Mouse (Mus musculus) stomach, embryonic 14.5 days (tissue): Measurements from ENCODE around the gene Cdkl1. TPM values are rescaled to one million over a fixed set of nuclear protein-coding genes. Genes with fewer than 3 reads are reported as not detected.

Source experiments
- ATAC-seq: fragments of 200-750 bp; cut with Nextera tagmentation; 2 replicates; pipeline ENCODE4 v1.8.0; 2017; ENCODE audit warnings: low read depth, moderate TSS enrichment; ENCODE audit not compliant: insufficient number of reproducible peaks, insufficient read depth, low FRiP score
- H3K27ac ChIP-seq: fragments of 300-500 bp; sonication (generic); 2 replicates; pipeline ENCODE4 v1.5.1; 2014; ENCODE audit warnings: mild to moderate bottlenecking, low read length, moderate library complexity, mixed read lengths
- H3K27me3 ChIP-seq: fragments of 300-500 bp; sonication (generic); 2 replicates; pipeline ENCODE4 v1.6.1; 2014; ENCODE audit warnings: low read length, control low read depth, mixed read lengths; ENCODE audit not compliant: control insufficient read depth, insufficient read depth
- H3K36me3 ChIP-seq: fragments of 300-500 bp; sonication (generic); 2 replicates; pipeline ENCODE4 v1.6.1; 2014; ENCODE audit warnings: mild to moderate bottlenecking, control low read depth, low read length, moderate library complexity, mixed read lengths; ENCODE audit not compliant: control insufficient read depth, insufficient read depth
- H3K4me1 ChIP-seq: fragments of 300-500 bp; sonication (generic); 2 replicates; pipeline ENCODE4 v1.6.1; 2014; ENCODE audit warnings: low read length, control low read depth, mixed read lengths; ENCODE audit not compliant: control insufficient read depth, insufficient read depth
- H3K4me2 ChIP-seq: fragments of 300-500 bp; sonication (generic); replicated peaks from 2 replicates; pipeline ENCODE4 v1.6.1; 2014; ENCODE audit warnings: low read depth, low read length, control low read depth
- H3K4me3 ChIP-seq: fragments of 300-500 bp; sonication (generic); 2 replicates; pipeline ENCODE4 v1.5.1; 2014; ENCODE audit warnings: low read depth, low read length, control low read depth
- H3K9ac ChIP-seq: fragments of 300-500 bp; sonication (generic); replicated peaks from 2 replicates; pipeline ENCODE4 v1.6.1; 2014; ENCODE audit warnings: low read depth, mild to moderate bottlenecking, control low read depth, low read length, moderate library complexity, mixed read lengths
- H3K9me3 ChIP-seq: fragments of 300-500 bp; sonication (generic); 2 replicates; pipeline ENCODE4 v1.6.1; 2016; ENCODE audit warnings: low read depth, low read length, control low read depth; ENCODE audit not compliant: control insufficient read depth
- WGBS: fragments of 180-500 bp; shearing (Covaris S2); extraction: QIAGEN DNeasy Blood & Tissue Kit; methylation state at CpG from one replicate; pipeline ENCODE4 v1.1.7; 2014; 5-methylcytosine and 5-hydroxymethylcytosine counted together
- polyA plus RNA-seq: library from polyadenylated mRNA; unstranded; fragments of >200 nt; fragmentation: Nextera tagmentation; extraction: Ambion mirVana; gene quantifications from 2 replicates; pipeline ENCODE4 v1.2.1, GENCODE M21; 2014

The Cdkl1 gene
- polyA plus RNA-seq, 1 experiment from 2014 or later, result 1.1 TPM

DNA sequence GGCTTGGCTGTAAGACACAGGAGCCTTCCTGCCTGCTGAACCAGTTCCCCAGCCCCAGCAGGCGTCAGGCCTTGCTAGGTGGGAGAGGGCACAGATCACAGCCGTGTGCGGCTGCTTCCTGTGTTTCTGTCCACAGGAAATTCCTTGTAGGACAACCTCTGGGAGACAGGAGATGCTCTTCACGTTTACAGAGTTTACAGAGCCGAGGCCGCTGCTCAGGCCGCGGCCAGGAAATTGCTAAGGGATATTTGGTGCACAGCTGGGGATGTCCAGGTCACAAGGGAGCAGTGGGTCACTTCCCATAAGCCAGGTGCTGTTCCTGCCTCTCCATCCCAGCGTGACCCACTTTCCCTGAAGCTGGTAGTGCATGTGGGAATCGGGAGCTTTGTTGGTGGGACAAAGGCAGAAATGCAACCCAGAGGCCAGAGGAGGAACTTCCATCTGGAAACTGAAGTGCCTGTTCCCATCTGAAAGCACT lies 39.2 kb downstream of the Cdkl1 start:
- Histone ChIP-seq H3K4me3 (no peak overlapping the region), H3K4me1 (0 out of 2 replicates have a peak, but pooled peaks cover 5% of the 10 kb centered on the region), H3K9ac (no peak overlapping the region), H3K36me3 (no peaks in the 10 kb centered on the region), H3K9me3 (no peaks in the 10 kb centered on the region), H3K27ac (no peak overlapping the region), H3K4me2 (no peak overlapping the region), H3K27me3 (no peaks in the 10 kb centered on the region)
- 31% methylated on average over 10 of the region's 10 CpGs for WGBS
- peak; percentile 37; the same call in 1 of the 2 replicates for ATAC-seq

DNA sequence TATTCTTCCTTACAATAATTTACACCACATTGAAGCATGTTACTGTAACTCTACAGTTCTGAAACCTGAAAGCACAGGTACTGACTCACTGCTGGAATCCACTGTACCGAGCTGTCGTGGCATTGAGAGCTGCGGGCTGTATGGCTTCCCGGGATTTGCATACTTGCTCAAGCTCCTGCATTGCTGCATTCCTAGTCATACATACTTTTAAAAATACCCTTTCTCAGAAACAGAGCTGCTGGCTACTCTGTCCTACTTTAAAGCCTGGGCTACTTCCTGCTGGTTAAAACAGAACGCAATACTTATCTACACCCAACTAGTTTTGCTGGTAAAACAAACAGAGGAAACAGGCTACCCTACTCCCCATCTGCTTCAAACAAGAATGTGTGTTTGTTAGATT lies 46.9 kb downstream of the Cdkl1 start:
- no peak for ATAC-seq
- no peaks in the 10 kb centered on the region for H3K4me1 ChIP-seq
- H3K27me3 ChIP-seq, result no peaks in the 10 kb centered on the region
- no peaks in the 10 kb centered on the region for H3K9me3 ChIP-seq
- H3K36me3 ChIP-seq, result no peaks in the 10 kb centered on the region
- H3K4me3 ChIP-seq, result no peak overlapping the region
- WGBS, result 79% methylated on average over 5 of the region's 5 CpGs
- no peak overlapping the region for H3K4me2 ChIP-seq
- no peak overlapping the region for H3K27ac ChIP-seq
- H3K9ac ChIP-seq, result no peak overlapping the region

DNA sequence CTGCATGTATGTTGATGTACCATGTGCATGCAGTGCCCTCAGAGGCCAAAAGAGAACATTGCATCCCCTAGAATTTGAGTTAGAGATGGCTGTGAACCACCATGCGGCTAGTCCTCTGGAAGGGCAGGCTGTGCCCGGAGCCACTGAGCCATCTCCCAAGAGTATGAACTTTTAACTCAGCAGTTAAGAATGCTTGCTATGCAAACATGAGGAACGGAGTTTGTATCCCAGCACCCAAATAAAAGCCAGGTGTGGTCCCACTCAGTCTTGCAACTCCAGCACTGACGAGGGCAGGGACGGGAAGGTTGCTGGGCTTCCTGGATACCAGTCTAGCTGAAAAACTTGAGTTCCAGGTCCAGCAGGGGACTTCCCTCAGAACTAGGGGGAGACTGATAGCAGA lies 49.1 kb downstream of the Cdkl1 start:
- Histone ChIP-seq H3K27ac (no peak overlapping the region), H3K4me3 (no peak overlapping the region), H3K36me3 (no peaks in the 10 kb centered on the region), H3K9me3 (no peaks in the 10 kb centered on the region), H3K27me3 (no peaks in the 10 kb centered on the region), H3K9ac (no peak overlapping the region), H3K4me1 (no peaks in the 10 kb centered on the region), H3K4me2 (no peak overlapping the region)
- ATAC-seq, result no peak
- 66% methylated on average over 5 of the region's 5 CpGs for WGBS

DNA sequence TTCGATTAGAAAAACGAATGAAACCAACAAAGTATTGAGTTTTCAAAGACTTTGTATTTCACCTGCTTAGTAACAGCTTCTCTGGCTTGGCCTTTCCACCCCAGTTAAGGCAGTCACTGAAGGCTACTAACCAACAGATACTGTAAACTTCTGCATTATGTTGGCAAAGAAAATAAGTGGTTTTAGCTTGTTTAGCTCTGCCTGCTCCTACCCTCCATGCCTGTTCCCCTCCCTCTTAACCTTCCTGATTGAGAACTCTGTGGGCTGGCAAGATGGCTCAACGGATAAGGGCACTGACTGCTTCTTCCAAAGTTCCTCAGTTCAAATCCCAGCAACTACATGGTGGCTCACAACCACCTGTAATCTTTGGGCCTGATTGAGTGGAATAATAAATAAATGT lies 57.1 kb downstream of the Cdkl1 start:
- no peak for ATAC-seq
- Histone ChIP-seq H3K9me3 (no peaks in the 10 kb centered on the region), H3K4me3 (no peak overlapping the region), H3K4me2 (no peak overlapping the region), H3K27ac (no peak overlapping the region), H3K9ac (no peak overlapping the region), H3K27me3 (no peaks in the 10 kb centered on the region), H3K36me3 (no peaks in the 10 kb centered on the region), H3K4me1 (no peaks in the 10 kb centered on the region)
- WGBS, result 71% methylated on average over 3 of the region's 3 CpGs

DNA sequence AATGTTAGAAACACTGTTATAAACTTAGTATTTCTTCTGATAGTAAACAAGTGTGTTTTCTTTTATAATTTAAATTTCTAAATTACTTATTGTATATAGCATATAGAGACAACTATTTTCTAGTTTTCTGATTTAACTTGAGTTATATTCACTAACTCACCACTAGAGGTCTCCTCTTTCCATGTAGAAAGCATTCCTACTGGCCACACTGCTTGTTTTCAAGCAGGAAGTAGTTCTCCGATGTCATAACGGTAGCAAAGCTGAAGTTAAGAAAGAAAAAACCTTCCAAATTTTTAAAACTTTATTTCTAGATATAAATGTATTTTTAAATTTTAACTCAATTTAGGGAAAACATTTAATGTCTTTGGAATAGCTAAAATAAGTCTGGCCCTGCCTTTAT lies 57.5 kb downstream of the Cdkl1 start:
- 4% methylated on average over 2 of the region's 2 CpGs for WGBS
- Histone ChIP-seq H3K4me3 (no peak overlapping the region), H3K9ac (no peak overlapping the region), H3K4me1 (no peaks in the 10 kb centered on the region), H3K27me3 (no peaks in the 10 kb centered on the region), H3K27ac (no peak overlapping the region), H3K9me3 (no peaks in the 10 kb centered on the region), H3K36me3 (no peaks in the 10 kb centered on the region), H3K4me2 (no peak overlapping the region)
- ATAC-seq, result no peak

DNA sequence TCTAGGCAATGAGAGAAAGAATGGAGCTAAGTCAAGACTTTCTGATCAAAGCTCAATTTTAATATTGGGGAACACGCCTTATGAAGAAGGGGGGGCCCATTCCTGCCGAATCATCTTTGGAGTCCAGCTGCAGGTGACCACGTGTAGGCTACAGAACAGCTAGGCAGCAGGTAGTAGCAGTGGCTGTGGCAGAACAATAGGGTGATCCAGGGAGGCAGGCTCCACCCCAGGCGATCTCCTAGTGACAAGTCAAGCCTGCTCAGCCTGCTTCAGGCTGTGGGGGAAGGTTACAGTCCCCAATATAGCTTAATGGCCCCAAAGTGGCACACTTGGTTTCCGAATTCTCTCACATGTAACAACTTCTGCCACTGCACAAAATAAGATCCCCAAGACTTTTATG lies 58.8 kb downstream of the Cdkl1 start:
- WGBS, result 49% methylated on average over 5 of the region's 5 CpGs
- Histone ChIP-seq H3K4me2 (no peak overlapping the region), H3K4me1 (no peaks in the 10 kb centered on the region), H3K9me3 (no peaks in the 10 kb centered on the region), H3K9ac (no peak overlapping the region), H3K27ac (no peak overlapping the region), H3K36me3 (no peaks in the 10 kb centered on the region), H3K4me3 (no peak overlapping the region), H3K27me3 (no peaks in the 10 kb centered on the region)
- ATAC-seq, result no peak

DNA sequence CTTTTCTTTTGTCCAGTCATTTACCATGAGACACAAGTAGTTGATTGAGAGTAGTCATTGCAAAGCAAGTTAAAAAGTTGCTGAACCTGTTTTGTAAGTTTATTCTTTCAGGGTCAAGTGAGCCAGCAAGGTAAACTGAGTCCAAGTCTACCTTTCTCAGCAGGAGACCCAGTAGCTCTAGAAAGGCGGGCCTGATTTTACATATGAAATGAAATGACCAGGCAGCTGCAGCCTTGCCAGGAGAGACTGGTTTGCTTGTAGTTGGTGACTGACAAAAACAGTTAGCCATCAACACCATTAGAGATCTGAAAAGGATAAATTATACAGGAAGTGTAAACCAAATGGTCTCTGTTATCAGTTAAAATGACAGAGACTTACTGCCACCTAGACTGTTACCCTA lies 60.8 kb downstream of the Cdkl1 start:
- no peaks in the 10 kb centered on the region for H3K4me1 ChIP-seq
- H3K9ac ChIP-seq, result no peak overlapping the region
- no peak for ATAC-seq
- H3K9me3 ChIP-seq, result no peaks in the 10 kb centered on the region
- WGBS, result 84% methylated on average over 1 of the region's 1 CpGs
- H3K27me3 ChIP-seq, result no peaks in the 10 kb centered on the region
- H3K27ac ChIP-seq, result no peak overlapping the region
- H3K4me3 ChIP-seq, result no peak overlapping the region
- no peaks in the 10 kb centered on the region; the same call in 1 of the 2 replicates for H3K36me3 ChIP-seq
- no peak overlapping the region for H3K4me2 ChIP-seq

DNA sequence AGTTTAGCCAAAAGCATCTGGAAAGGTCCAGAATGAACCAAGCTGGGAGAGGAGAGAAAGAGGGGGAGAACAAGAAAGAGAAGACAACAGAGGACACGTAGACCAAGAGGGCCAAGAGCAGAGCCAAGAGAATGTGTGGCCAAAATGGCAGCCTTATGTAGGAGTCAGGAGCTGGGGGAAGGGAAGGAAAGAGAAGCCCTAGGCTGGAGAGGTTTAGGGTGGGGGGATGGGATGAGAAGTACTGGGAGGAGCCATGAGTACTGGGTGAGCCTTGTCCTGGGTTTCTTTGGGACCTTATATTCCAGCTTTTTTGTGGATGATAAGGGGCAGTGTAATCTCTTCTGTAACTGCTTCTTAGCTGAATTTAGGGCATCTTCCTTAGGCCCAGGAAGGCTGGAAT lies 61.8 kb downstream of the Cdkl1 start:
- Histone ChIP-seq H3K4me2 (no peak overlapping the region), H3K4me3 (no peak overlapping the region), H3K36me3 (no peaks in the 10 kb centered on the region; the same call in 1 of the 2 replicates), H3K27me3 (no peaks in the 10 kb centered on the region), H3K9me3 (no peaks in the 10 kb centered on the region), H3K27ac (no peak overlapping the region), H3K9ac (no peak overlapping the region), H3K4me1 (no peaks in the 10 kb centered on the region)
- ATAC-seq, result no peak
- 84% methylated on average over 1 of the region's 1 CpGs for WGBS
